Mouse (Mus musculus) spleen, postnatal 14 days (tissue): ENCODE data around the gene Zfp109.

Experiments
- DNase-seq, 2 experiments: peaks; one replicate each; pipeline ENCODE4 v3.0.0; 2021 to 2022; ENCODE audit warnings: low spot score in 2 of 2

Zfp109 gene

DNA sequence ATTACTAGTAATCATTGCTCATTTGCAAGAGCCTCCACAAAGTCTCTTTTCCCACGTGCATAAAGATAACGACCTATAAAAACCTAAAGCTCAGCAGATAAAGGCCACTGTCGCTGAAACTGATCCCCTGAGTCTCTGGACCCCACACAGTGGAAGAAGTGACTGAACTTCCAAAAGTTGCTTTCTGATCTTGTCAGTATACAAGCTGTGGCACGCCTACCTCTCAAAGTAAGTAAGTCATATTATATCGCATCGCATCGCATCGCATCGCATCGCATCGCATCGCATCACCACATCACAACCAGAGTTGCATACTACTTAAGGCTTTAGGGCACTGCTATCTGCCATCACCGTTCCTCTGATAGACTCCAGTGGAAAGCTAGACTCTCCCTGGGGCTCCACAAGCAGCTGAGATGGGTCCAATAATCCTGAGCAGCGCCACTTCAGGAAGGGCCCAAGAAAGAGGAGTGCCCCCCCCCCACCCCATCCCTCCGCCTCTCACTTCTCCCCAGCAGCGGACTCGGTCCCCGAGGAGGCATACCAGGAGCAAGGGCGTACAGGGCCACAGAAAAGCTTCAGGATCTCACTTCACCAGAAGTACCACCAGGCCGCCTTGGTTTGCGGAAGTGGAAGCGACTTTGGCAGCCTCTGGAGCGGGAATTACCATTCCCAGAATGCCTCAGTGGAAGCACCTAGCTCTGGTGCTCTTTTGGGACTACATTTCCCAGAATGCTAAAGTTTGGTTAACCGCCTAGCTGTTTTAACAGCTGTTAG is 29.7 kb downstream of the Zfp109 start:
- no peak for DNase-seq

DNA sequence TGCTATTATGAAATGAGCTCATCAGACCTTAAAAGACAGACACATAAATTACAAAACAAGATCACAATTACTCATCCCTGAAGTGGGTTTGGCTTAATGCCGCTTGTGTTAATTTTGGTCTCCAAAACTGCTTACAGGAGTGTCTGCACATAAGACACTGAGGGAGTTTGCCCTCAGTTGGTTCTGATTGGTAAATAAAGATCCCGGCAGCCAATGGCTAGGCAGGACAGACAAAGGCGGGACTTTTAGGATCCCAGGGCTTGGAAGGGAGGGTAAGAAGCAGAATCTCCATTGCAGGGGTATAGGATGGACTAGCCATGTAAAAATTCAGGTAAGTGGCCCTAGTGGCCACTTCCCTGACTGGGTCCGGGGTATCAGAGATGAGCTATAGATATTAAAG is 40.4 kb downstream of the Zfp109 start:
- no peak for DNase-seq

DNA sequence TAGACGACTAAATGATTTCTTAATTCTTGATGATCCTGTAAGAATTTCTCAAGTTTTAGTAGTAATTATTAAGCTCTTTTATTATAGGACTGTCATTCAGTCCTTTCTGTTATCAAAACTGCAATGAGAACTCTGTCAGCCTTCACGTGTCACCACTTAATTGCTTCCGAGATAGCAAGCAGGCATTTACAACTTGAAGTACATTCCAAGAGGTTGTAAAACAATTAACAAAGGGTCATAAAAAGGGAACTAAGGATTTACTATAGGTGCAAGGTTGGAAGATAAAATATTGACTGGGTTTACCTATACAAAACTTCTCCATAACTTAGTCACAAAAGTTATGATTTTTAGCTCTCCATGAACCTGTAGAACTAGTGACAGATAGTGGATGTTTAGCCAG is 44.2 kb downstream of the Zfp109 start:
- no peak for DNase-seq

DNA sequence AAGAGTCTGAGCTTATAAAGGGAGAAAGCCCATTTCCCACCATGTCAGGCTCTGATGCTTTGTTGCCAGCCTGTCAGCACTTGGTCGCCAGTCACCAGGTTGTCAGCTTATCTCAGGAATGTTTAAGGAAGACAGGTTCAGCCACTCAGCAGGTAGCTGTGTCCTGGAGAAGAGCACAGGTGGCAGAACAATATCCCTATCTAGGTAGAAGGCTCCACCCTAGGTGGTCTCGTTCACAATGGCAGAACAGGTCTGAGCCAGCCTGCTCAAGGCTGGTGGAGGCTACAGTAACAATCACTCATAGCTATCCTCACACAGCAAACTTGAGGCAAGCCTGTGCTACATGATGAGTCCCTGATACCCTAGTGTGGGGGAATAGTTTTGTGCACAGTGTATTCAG is 46.0 kb downstream of the Zfp109 start:
- no peak for DNase-seq

DNA sequence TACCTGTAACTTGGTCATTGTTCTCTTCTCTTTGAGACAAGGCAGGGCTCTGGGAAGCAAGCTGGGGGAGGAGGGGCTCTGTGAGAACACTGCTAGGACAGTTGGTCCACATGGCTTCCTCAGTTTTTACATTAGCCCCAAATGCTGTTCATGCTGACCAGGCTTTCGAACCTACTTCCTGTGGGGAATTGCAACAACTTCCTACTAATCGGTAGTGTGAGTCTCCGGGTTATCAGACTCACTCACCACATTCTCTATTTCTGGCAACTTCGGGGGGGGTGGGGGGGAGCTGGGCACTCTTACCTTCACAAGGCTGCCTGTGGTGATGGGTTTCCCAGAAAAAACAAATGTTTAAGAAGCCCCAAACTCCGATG is 47.8 kb downstream of the Zfp109 start:
- DNase-seq, result no peak

DNA sequence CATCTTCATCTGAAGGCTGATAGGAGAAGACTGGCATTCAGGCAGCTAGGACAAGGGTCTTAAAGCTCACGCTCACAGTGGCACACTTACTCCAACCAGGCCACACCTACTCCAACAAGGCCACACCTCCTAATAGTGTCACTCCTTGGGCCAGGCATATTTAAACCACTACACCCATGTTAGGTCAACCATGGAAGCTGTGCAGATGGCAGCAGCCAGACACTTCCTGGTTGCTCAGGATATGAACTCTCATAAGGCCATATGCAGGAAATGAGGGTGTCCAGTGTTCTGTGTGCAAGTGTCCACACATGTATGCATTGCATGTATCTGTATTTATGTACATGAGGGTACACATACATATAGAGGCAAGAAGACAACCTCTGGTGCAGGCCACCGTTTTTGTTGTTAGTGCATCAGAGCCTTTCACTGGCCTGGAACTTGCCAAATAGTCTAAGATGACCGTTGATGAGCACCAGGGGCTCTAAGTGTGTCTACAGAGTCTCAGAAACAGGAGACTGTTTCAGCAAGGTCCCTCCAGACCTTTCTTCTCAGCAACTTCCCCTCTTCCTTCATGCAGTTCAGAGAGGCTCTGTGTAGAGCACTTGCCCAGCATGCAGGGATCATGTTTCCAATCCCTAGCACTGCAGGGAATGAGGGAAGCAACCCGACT is 48.3 kb downstream of the Zfp109 start:
- no peak for DNase-seq

DNA sequence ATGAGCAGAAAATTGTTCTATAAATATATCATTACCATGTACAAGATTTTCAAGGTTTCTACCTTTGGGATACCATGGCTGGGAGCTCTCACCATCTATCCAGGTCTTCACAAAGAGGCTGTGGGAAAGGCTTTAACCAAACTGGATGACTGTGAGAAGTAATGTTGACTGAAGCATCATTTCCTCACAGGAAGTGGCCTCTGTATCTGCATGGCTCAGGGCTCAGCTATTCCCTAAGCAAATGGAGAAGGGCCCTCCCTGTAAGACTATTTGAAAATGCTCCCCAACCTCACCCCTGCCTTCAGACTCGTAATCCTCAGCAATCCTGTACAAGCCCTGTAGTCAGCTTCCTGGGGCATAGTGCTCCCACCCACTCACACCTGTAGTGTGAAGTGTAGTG is 49.7 kb downstream of the Zfp109 start:
- no peak for DNase-seq
